Mouse (Mus musculus): ENCODE measurements at regions not wholly inside any gene's neighbourhood (a gene's known extent, or its start where the extent isn't known, plus 50 kb on each side); places are given as distances from the start of the nearest gene placed in this dataset.

DNA sequence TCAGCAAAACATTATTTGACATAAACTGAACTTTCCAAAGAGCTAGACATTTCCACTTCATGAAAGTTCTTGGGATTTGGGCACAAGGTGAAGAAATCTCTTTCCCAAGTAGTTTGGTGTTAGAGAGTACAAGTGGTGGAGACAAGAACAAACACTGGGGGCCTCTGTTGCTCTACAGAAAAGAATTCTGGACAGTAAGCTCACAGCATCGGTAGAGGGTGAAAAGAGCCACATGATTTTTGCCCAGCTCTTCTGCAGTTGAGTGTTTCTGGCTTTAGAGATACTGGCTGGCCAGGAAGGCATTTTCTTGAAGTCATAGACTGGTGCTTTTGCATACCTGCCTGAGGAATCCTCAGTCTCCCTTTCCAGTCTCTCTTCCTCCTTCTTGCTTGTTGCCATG lies 127.8 kb downstream of the Stk31 start:
- DNase-seq, result no peak

GRCm38 (mm10) chr6:49523696-49524095 lies 128.3 kb downstream of the Stk31 start:
- no peak for DNase-seq

GRCm38 (mm10) chr6:49533956-49534355 lies 138.6 kb downstream of the Stk31 start:
- no peak for DNase-seq

DNA sequence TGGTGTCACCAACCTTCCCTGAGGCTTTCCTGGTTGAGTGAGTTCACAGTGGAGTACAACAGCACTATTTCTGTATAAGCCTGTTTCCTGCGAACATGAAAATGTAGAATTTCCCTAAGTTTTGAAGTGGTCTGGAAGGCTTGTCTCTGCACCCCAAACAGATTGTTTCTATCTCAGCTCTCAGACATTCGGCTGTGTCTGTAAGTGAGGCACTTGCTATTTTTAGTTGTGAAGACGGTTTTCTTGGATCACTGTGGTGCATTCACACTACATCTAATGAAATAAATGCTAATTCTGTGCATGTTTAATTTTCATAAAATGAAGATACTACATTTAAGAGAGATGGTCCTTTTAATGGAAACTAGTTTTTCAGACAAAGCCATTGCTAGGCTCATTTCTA lies 139.1 kb downstream of the Stk31 start:
- DNase-seq, result no peak

GRCm38 (mm10) chr6:49544946-49545345 lies 149.5 kb downstream of the Stk31 start:
- DNase-seq, result no peak

DNA sequence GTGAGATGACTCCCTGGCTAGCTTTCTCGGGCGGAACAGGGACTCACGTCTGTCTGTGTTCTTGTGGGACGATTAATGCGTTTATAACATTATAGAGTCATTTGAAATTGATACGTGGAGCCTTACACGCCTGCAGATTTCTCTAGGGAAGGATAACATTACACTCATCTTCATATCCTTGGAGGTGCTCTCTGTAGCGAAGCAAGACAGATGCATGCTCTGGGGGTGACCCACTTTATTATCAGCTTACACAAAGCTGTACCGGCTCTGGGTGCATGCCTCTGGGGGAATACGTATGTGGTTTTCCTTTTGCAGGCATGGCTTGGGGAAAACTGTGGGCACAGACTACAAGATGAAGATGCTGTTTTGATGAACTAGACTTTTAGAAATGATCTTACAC lies 159.7 kb downstream of the Stk31 start:
- DNase-seq, result no peak

DNA sequence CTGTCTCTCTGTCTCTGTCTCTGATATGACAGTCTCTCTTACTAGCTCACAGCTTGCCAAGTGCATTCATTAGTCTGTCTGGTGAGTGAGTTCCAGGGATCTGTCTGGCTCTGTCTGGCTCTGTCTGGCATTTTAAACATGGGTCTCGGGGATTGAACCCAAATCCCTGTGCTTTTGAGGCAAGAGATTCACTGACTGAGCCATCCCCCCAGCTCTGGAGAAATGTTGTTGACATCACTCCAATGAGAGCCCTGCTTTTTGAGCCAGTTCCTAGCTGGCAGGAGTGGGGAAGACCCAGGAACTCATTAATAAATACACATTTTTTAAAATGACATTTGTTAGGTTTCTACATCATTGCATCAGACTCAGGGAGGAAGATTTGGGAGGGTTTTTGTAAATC lies 163.1 kb downstream of the Stk31 start:
- DNase-seq, result no peak

DNA sequence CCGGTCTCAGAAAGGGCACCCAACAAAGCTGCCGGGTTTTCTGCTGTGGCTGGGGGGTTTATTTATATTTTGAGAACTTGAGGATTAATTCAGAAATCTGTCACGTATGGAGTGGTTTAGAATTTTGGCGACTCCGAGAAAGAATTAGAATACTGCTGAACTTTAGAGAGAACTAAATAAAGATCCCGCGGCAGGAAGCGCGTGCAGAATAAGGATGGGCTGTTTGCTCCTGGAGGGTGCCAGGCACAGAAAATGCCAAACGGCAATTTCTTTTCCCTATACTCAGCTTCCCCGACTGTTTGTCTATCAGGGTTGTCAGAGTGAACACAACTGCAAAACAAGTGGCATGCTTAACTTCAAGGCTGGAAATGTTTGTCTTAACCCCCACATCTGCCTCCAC lies 163.7 kb downstream of the Stk31 start:
- DNase-seq, result no peak

- DNase-seq, result no peak
These were observed 182.9 kb downstream of the Stk31 start for GRCm38 (mm10) chr6:49578340-49578739.

- DNase-seq, result no peak
These were observed 184.3 kb downstream of the Stk31 start for GRCm38 (mm10) chr6:49579691-49580090.

DNA sequence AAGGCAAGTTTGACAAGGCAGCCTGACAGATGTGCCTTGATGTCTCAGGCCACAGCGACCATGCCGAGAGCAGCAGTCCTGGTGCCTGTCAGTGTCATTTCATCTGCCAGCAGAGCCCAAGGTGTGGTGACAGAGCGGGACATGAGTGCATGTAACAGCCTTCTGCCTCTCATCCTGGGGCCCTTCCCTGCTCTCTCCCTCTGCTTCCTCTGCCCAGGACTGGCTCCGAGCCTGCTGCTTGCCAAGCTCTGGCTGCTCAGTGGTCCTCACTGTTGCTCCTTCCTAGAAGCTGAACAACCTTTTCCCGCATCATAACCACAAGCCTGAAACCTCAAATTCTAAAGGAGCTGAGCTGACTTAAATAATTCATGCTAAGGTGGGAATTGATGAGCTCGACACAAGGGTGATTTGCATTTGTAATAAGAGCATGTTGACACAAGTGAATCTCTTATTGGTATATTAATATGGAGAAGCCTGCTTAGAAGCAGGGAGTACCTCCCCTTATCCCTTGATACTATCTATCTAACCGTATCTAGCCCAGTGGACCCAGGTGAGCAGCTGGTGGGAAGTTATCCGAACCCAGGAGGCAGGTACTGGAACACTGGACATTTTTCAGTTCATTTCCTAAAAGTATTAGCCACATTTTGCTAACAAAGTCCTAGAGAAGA lies 186.8 kb downstream of the Stk31 start:
- no peak for DNase-seq

GRCm38 (mm10) chr6:49586553-49586952 lies 191.1 kb downstream of the Stk31 start:
- no peak for DNase-seq

DNA sequence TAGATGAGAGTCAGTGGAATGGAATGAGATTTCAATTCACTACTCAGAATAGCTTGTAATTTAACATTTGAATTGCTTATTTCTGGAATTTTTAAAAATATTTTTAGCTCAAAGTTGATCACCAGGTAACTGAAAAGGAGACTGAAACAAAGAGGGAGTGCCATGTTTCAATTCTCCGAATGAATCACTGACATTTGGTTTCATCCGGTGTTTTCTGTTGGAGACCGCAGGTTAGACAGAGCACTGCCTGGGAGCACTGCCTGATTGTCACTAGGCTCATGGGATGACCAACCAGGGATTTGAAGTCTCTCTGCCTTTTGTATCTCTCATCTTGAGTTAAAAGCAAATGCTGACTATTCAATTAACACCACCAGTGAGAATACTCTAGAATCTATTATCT lies 193.3 kb downstream of the Stk31 start:
- no peak for DNase-seq

- no peak for DNase-seq
These were observed 195.7 kb downstream of the Stk31 start for GRCm38 (mm10) chr6:49590927-49591631.

GRCm38 (mm10) chr6:49591632-49592000 lies 196.2 kb downstream of the Stk31 start:
- no peak for DNase-seq

- no peak for DNase-seq
These were observed 197.3 kb downstream of the Stk31 start for GRCm38 (mm10) chr6:49592676-49593075.

DNA sequence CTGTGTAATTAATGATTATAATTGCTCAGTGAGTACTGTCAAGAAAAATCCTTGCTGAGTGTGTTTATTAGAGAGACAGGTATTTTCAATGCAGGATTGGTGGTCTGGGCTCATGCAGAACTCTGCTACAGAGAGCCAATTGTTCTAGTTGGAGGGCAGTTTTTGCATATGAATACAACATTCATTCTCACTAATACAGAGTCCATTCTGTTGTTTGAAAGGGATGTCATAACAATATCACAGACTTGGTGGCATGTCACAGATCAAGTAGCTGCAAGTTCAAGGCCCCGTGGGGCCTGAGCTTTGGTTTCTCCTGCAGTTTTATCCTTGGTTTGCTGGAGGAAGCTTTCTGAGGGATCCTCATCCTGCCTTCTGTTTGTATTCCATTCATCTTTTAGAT lies 207.8 kb downstream of the Stk31 start:
- no peak for DNase-seq

DNA sequence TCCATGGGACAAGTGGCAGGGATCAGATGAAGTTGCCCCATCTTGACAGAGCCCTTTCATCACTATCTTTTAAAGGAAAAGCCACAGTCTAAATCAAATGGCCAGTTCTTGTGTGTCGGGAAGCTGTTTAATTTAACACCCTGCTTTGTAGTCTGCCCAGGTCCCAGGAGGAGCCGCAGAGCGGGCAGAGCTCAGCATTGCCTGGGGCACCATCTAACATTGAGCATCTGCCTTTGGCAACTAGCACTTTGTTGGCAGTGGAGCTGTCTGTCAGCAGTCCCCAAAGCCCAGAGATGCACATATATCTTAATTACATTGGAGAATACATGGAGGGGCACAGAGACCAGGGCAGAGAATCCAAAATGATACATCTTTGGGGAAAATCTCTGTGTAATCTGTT lies 208.4 kb downstream of the Stk31 start:
- no peak for DNase-seq

DNA sequence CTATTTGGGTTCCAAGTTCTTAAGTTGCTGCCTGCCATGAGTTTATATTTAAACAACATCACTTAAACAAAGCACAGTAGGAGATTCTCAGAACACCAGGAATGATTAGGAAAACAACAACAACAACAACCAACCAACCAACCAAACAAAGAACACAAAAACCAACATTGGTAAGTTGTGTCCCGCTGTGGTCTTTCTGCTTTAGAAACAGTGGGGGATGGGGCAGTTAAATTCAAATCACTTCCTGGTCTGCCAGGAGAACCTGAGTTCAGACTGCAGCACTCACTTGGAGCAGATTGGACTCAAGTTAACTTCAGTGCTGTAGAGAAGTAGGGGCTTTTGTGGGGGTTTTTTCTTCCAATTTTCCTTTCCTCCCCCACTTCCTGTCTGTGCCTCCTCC lies 210.6 kb downstream of the Stk31 start:
- no peak for DNase-seq

DNA sequence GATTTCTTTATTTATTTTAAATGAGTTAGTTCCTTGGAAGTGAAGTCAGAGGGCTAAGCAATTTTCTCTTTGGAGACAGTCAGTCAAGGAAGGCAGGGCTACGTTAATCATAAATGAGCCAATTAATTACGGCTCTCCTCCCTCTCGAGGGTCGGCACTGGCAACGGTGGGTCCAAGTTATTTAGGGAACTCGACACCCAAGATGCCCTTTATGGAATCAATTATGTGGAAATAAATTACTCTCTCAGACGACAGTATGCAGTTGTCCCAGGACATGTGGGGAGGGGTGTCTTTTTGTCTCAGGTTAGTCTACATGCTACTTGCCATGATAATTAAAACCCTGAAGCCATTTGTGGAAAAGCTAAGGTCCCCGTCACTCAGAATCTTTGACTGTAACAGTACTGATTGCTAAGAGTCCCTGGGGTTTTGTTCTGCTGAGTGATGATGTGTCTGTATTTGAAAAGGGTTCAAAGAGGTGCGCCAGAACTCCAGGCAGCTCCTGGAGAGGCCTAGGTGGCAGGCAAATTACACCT lies 211.3 kb downstream of the Stk31 start:
- no peak for DNase-seq

DNA sequence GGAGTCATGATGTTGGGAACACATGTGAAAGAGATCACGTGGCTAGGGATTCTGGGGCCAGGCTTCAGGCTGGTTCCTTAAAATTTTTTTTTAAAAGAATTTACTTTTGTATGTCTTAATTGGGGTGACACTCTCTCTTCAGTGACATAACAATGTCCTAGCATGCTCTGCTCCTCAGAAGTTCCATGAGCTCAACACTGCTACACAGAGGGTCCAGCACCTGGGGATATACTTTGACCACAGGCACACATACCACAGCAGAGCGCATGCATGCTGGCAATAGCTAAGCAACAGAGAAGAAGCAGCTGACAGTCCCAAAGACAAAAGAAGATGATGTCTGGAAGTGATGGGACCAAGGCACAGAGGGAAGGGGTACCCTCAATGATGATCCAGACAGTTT lies 198.4 kb upstream of the Npy start:
- DNase-seq, result no peak

DNA sequence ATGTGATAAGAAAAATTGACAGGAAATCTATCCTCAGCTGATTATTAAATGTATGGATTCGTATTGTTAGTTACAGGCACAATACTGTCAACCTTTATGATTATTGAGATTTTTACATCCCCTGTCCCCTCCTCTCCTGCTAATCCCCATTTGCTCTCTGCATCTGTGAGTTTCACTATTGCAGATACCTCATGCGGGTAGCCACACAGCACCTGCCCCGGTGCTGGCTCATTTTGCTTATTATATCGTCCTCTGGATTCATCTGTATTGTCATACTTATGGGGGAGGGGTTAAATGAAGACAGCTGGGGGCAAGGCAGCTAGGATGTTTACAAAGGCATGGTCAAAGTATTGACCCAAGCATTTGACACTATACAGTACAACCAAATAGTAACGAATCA lies 197.9 kb upstream of the Npy start:
- no peak for DNase-seq

GRCm38 (mm10) chr6:49633470-49634095 lies 188.9 kb upstream of the Npy start:
- DNase-seq, result no peak

- no peak for DNase-seq
These were observed 184.9 kb upstream of the Npy start for GRCm38 (mm10) chr6:49637654-49638053.
